Mouse (Mus musculus) limb, embryonic 14.5 days (tissue): ENCODE measurements around the gene Ebna1bp2. TPM values are rescaled to one million over a fixed set of nuclear protein-coding genes. Genes with fewer than 3 reads are reported as not detected.
A peak's percentile ranks its signal among the peaks of the same experiment; 100 is the strongest.

ENCODE experiments used
- ATAC-seq: fragments of 200-750 bp; cut with Nextera tagmentation; 2 replicates; pipeline ENCODE4 v1.8.0; 2017; ENCODE audit warnings: low read depth, moderate number of reproducible peaks, moderate TSS enrichment; ENCODE audit not compliant: low FRiP score
- DNase-seq: peaks from one replicate; pipeline ENCODE4 v3.0.0-alpha.2; 2015; ENCODE audit warnings: low spot score
- H3K27ac ChIP-seq: fragments of 300-500 bp; sonication (generic); replicated peaks from 2 replicates; pipeline ENCODE4 v1.5.1; 2014; ENCODE audit warnings: low read depth, mild to moderate bottlenecking, low read length, moderate library complexity, mixed read lengths
- H3K27me3 ChIP-seq: fragments of 300-500 bp; sonication (generic); 2 replicates; pipeline ENCODE4 v1.6.1; 2014; ENCODE audit warnings: low read length, mixed read lengths; ENCODE audit not compliant: control insufficient read depth, insufficient read depth
- H3K36me3 ChIP-seq: fragments of 300-500 bp; sonication (generic); 2 replicates; pipeline ENCODE4 v1.6.1; 2014; ENCODE audit warnings: mild to moderate bottlenecking, low read length, moderate library complexity, mixed read lengths; ENCODE audit not compliant: control insufficient read depth, insufficient read depth
- H3K4me1 ChIP-seq: fragments of 300-500 bp; sonication (generic); 2 replicates; pipeline ENCODE4 v1.6.1; 2014; ENCODE audit warnings: antibody characterized with exemption, low read length, mixed read lengths; ENCODE audit not compliant: control insufficient read depth, insufficient read depth
- H3K4me2 ChIP-seq: fragments of 300-500 bp; sonication (generic); replicated peaks from 2 replicates; pipeline ENCODE4 v1.6.1; 2014; ENCODE audit warnings: low read depth, mild to moderate bottlenecking, low read length, moderate library complexity; ENCODE audit not compliant: severe bottlenecking
- H3K4me3 ChIP-seq: fragments of 300-500 bp; sonication (generic); replicated peaks from 2 replicates; pipeline ENCODE4 v1.5.1; 2014; ENCODE audit warnings: low read length
- H3K9ac ChIP-seq: fragments of 300-500 bp; sonication (generic); 2 replicates; pipeline ENCODE4 v1.6.1; 2014; ENCODE audit warnings: mild to moderate bottlenecking, low read depth, low read length, moderate library complexity; ENCODE audit not compliant: severe bottlenecking
- H3K9me3 ChIP-seq: fragments of 300-500 bp; sonication (generic); 2 replicates; pipeline ENCODE4 v1.6.1; 2016; ENCODE audit warnings: low read length; ENCODE audit not compliant: control insufficient read depth
- POLR2A ChIP-seq: fragments of 200-500 bp; IDR thresholded peaks from 2 replicates; pipeline ENCODE4 v1.8.0; 2012; ENCODE audit warnings: inconsistent platforms, mild to moderate bottlenecking, moderate library complexity, borderline replicate concordance; ENCODE audit not compliant: insufficient read depth, insufficient read length; ENCODE audit errors: extremely low read depth
- WGBS: fragments of 180-500 bp; shearing (Covaris S2); extraction: QIAGEN DNeasy Blood & Tissue Kit; methylation state at CpG from one replicate; pipeline ENCODE4 v1.1.7; 2014; 5-methylcytosine and 5-hydroxymethylcytosine counted together
- polyA plus RNA-seq, 2 experiments: library from polyadenylated mRNA; depleted of rRNA in 1 of 2; stranded (reverse) in 1 of 2; unstranded in 1 of 2; fragments of >200 nt; fragmentation: Nextera tagmentation in 1 of 2; extraction: Ambion mirVana in 1 of 2; gene quantifications; 2 replicates each; pipeline versions ENCODE4 v1.2.1 to v1.2.3; 2012 to 2014

Gene Ebna1bp2
- polyA plus RNA-seq, 2 experiments: 100 to 148 TPM

GRCm38 (mm10) chr4:118582629-118583028 is 38.0 kb upstream of the Ebna1bp2 start:
- ATAC-seq (no peak), DNase-seq (no peak)
- Histone ChIP-seq H3K4me1 (peaks cover 6% of the 10 kb centered on the region; the same call in 1 of the 2 replicates), H3K36me3 (no peaks in the 10 kb centered on the region), H3K4me2 (no peak overlapping the region), H3K27me3 (no peaks in the 10 kb centered on the region), H3K4me3 (no peak overlapping the region), H3K9ac (no peak overlapping the region), H3K9me3 (no peaks in the 10 kb centered on the region), H3K27ac (no peak overlapping the region)
- TF ChIP-seq POLR2A: no peak
- WGBS: 92% methylated on average over 8 of the region's 8 CpGs

GRCm38 (mm10) chr4:118589053-118589732 is 31.4 kb upstream of the Ebna1bp2 start:
- Histone ChIP-seq H3K4me1 (peaks cover 6% of the 10 kb centered on the region; the same call in 1 of the 2 replicates), H3K27ac (no peak overlapping the region), H3K36me3 (no peaks in the 10 kb centered on the region), H3K4me2 (no peak overlapping the region), H3K4me3 (no peak overlapping the region), H3K9me3 (no peaks in the 10 kb centered on the region), H3K9ac (0 out of 2 replicates have a peak overlapping the region, but pooled peaks have one; percentile 16), H3K27me3 (no peaks in the 10 kb centered on the region)
- no peak for ATAC-seq
- WGBS: 71% methylated on average over 12 of the region's 12 CpGs
- no peak for TF ChIP-seq POLR2A
- no peak for DNase-seq

- no peak for DNase-seq
- 0 out of 2 replicates have a peak overlapping the region, but pooled peaks have one; percentile 16 for H3K9ac ChIP-seq
- H3K36me3 ChIP-seq: no peaks in the 10 kb centered on the region
- no peak overlapping the region for H3K27ac ChIP-seq
- no peak for TF ChIP-seq POLR2A
- H3K27me3 ChIP-seq: no peaks in the 10 kb centered on the region
- H3K4me3 ChIP-seq: no peak overlapping the region
- 14% methylated on average over 7 of the region's 7 CpGs for WGBS
- no peak overlapping the region for H3K4me2 ChIP-seq
- H3K4me1 ChIP-seq: peaks cover 6% of the 10 kb centered on the region; the same call in 1 of the 2 replicates
- no peak for ATAC-seq
- no peaks in the 10 kb centered on the region for H3K9me3 ChIP-seq
Observed at GRCm38 (mm10) chr4:118589733-118590130, 30.9 kb upstream of the Ebna1bp2 start.

GRCm38 (mm10) chr4:118604065-118604464 is 16.5 kb upstream of the Ebna1bp2 start:
- Histone ChIP-seq H3K27ac (no peak overlapping the region), H3K27me3 (no peaks in the 10 kb centered on the region), H3K4me1 (no peaks in the 10 kb centered on the region), H3K4me2 (no peak overlapping the region), H3K36me3 (no peaks in the 10 kb centered on the region), H3K9me3 (no peaks in the 10 kb centered on the region), H3K9ac (no peak overlapping the region), H3K4me3 (no peak overlapping the region)
- 39% methylated on average over 4 of the region's 4 CpGs for WGBS
- no peak for DNase-seq
- ATAC-seq: no peak
- TF ChIP-seq POLR2A: no peak

GRCm38 (mm10) chr4:118609836-118610235 is 10.8 kb upstream of the Ebna1bp2 start:
- no peak overlapping the region for H3K9ac ChIP-seq
- no peak overlapping the region for H3K4me3 ChIP-seq
- H3K4me1 ChIP-seq: no peaks in the 10 kb centered on the region
- 74% methylated on average over 3 of the region's 3 CpGs for WGBS
- no peak for DNase-seq
- H3K9me3 ChIP-seq: no peaks in the 10 kb centered on the region
- H3K4me2 ChIP-seq: no peak overlapping the region
- ATAC-seq: no peak
- H3K36me3 ChIP-seq: no peaks in the 10 kb centered on the region
- no peak overlapping the region for H3K27ac ChIP-seq
- H3K27me3 ChIP-seq: no peaks in the 10 kb centered on the region
- TF ChIP-seq POLR2A: no peak
